Mouse (Mus musculus): ENCODE results near the gene Ppp2r5e. TPM values are rescaled to one million over a fixed set of nuclear protein-coding genes. Genes with fewer than 3 reads are reported as not detected.

The Ppp2r5e gene
- polyA plus RNA-seq, 1 experiment = 22.2 TPM

GRCm38 (mm10) chr12:75429685-75430396 lies 166.2 kb downstream of the Ppp2r5e start:
- H3K4me3 ChIP-seq (ENCODE audit: control insufficient read depth, insufficient read depth, low read length) = no peak overlapping the region

GRCm38 (mm10) chr12:75428719-75429118 lies 167.3 kb downstream of the Ppp2r5e start:
- no peaks in the 10 kb centered on the region for H3K27me3 ChIP-seq (ENCODE audit: control insufficient read depth, insufficient read depth, low read length)
- DNase-seq = no peak
- H3K27ac ChIP-seq (ENCODE audit: control insufficient read depth, insufficient read depth, low read length) = no peak overlapping the region
- H3K4me3 ChIP-seq (ENCODE audit: control insufficient read depth, insufficient read depth, low read length) = no peak overlapping the region
- no peaks in the 10 kb centered on the region for H3K36me3 ChIP-seq (ENCODE audit: control insufficient read depth, insufficient read depth, low read length)
- 93% methylated on average over 6 of the region's 6 CpGs for WGBS
- TF ChIP-seq CTCF (IDR thresholded peaks at IDR 0.05; ENCODE audit: borderline replicate concordance, control insufficient read depth, extremely low read depth, insufficient read depth, low read length, poor library complexity) (no peak), POLR2A (IDR thresholded peaks at IDR 0.05; ENCODE audit: control insufficient read depth, extremely low read depth, insufficient read depth, low read length, poor library complexity) (no peak)
- no peaks in the 10 kb centered on the region for H3K4me1 ChIP-seq (replicated peaks; ENCODE audit: control insufficient read depth, insufficient read depth, low read length)

More at GRCm38 (mm10) chr12:75429685-75430396, 166.2 kb downstream of the Ppp2r5e start:
- TF ChIP-seq CTCF (IDR thresholded peaks at IDR 0.05; ENCODE audit: borderline replicate concordance, control insufficient read depth, extremely low read depth, insufficient read depth, low read length, poor library complexity) (no peak), POLR2A (IDR thresholded peaks at IDR 0.05; ENCODE audit: control insufficient read depth, extremely low read depth, insufficient read depth, low read length, poor library complexity) (no peak)
- H3K36me3 ChIP-seq (ENCODE audit: control insufficient read depth, insufficient read depth, low read length) = no peaks in the 10 kb centered on the region
- WGBS = 100% methylated on average over 1 of the region's 1 CpGs
- H3K27me3 ChIP-seq (ENCODE audit: control insufficient read depth, insufficient read depth, low read length) = no peaks in the 10 kb centered on the region
- no peak overlapping the region for H3K27ac ChIP-seq (ENCODE audit: control insufficient read depth, insufficient read depth, low read length)
- H3K4me1 ChIP-seq (replicated peaks; ENCODE audit: control insufficient read depth, insufficient read depth, low read length) = no peaks in the 10 kb centered on the region
- DNase-seq = no peak

- Histone ChIP-seq H3K36me3 (ENCODE audit: control insufficient read depth, insufficient read depth, low read length) (no peaks in the 10 kb centered on the region), H3K27ac (ENCODE audit: control insufficient read depth, insufficient read depth, low read length) (no peak overlapping the region), H3K27me3 (ENCODE audit: control insufficient read depth, insufficient read depth, low read length) (no peaks in the 10 kb centered on the region), H3K4me1 (replicated peaks; ENCODE audit: control insufficient read depth, insufficient read depth, low read length) (peaks cover 6% of the 10 kb centered on the region), H3K4me3 (ENCODE audit: control insufficient read depth, insufficient read depth, low read length) (no peak overlapping the region)
- 87% methylated on average over 7 of the region's 7 CpGs for WGBS
- no peak for DNase-seq
- no peak for TF ChIP-seq POLR2A (IDR thresholded peaks at IDR 0.05; ENCODE audit: control insufficient read depth, extremely low read depth, insufficient read depth, low read length, poor library complexity)
- no peak for TF ChIP-seq CTCF (IDR thresholded peaks at IDR 0.05; ENCODE audit: borderline replicate concordance, control insufficient read depth, extremely low read depth, insufficient read depth, low read length, poor library complexity)
Observed at GRCm38 (mm10) chr12:75425882-75426281, 170.2 kb downstream of the Ppp2r5e start.

DNA sequence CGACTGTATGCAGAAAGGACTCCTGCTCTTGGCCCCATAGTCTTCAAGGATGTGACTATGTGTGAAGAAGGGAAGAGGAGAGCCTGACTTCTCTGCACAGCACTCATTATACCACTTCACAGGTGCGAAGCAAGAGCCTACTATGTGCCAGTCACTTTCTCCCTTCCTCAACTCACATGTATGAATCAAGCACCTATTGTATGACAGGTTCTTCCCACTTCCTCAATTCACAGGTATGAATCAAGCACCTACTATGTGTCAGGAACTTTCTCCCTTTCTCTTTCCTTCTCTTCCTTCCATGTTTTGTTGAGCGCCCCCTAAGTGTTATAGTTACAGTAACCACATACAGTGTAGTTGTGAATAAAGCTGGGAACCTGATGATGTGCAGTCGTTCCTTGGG lies 171.2 kb downstream of the Ppp2r5e start:
- no peaks in the 10 kb centered on the region for H3K27me3 ChIP-seq (ENCODE audit: control insufficient read depth, insufficient read depth, low read length)
- 92% methylated on average over 4 of the region's 4 CpGs for WGBS
- TF ChIP-seq POLR2A (IDR thresholded peaks at IDR 0.05; ENCODE audit: control insufficient read depth, extremely low read depth, insufficient read depth, low read length, poor library complexity) = no peak
- no peak for TF ChIP-seq CTCF (IDR thresholded peaks at IDR 0.05; ENCODE audit: borderline replicate concordance, control insufficient read depth, extremely low read depth, insufficient read depth, low read length, poor library complexity)
- no peak for DNase-seq
- H3K27ac ChIP-seq (ENCODE audit: control insufficient read depth, insufficient read depth, low read length) = no peak overlapping the region
- H3K4me1 ChIP-seq (replicated peaks; ENCODE audit: control insufficient read depth, insufficient read depth, low read length) = peaks cover 6% of the 10 kb centered on the region
- H3K4me3 ChIP-seq (ENCODE audit: control insufficient read depth, insufficient read depth, low read length) = no peak overlapping the region
- no peaks in the 10 kb centered on the region for H3K36me3 ChIP-seq (ENCODE audit: control insufficient read depth, insufficient read depth, low read length)

DNA sequence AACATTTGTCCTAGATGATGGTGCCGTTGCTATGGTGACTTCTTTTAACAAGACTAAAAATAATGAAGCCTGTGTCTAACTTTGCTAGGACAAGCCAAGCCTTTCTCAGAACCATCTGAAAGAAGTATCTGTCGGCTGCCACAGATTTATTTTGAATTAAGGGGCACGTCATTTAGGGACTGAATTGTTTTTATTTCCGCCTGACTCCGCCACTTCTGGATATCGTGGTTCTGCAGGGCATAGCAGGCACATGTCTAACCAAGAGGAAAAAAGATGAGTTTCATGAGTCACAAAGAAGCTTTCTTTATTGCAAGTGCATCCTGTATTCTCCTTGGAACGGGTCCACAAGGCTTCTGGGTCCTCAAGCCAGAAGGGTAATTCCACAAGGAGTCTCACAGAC lies 171.7 kb downstream of the Ppp2r5e start:
- WGBS = 88% methylated on average over 7 of the region's 7 CpGs
- H3K27me3 ChIP-seq (ENCODE audit: control insufficient read depth, insufficient read depth, low read length) = no peaks in the 10 kb centered on the region
- peaks cover 6% of the 10 kb centered on the region for H3K4me1 ChIP-seq (replicated peaks; ENCODE audit: control insufficient read depth, insufficient read depth, low read length)
- H3K4me3 ChIP-seq (ENCODE audit: control insufficient read depth, insufficient read depth, low read length) = no peak overlapping the region
- DNase-seq = no peak
- no peaks in the 10 kb centered on the region for H3K36me3 ChIP-seq (ENCODE audit: control insufficient read depth, insufficient read depth, low read length)
- H3K27ac ChIP-seq (ENCODE audit: control insufficient read depth, insufficient read depth, low read length) = no peak overlapping the region
- no peak for TF ChIP-seq CTCF (IDR thresholded peaks at IDR 0.05; ENCODE audit: borderline replicate concordance, control insufficient read depth, extremely low read depth, insufficient read depth, low read length, poor library complexity)
- TF ChIP-seq POLR2A (IDR thresholded peaks at IDR 0.05; ENCODE audit: control insufficient read depth, extremely low read depth, insufficient read depth, low read length, poor library complexity) = no peak

GRCm38 (mm10) chr12:75416681-75417080 lies 179.4 kb downstream of the Ppp2r5e start, which contains the start of gene Gphb5:
TSS of gene Gphb5 (minus strand) at chr12:75416781.
- DNase-seq = no peak
- TF ChIP-seq POLR2A (IDR thresholded peaks at IDR 0.05; ENCODE audit: control insufficient read depth, extremely low read depth, insufficient read depth, low read length, poor library complexity) (no peak), CTCF (IDR thresholded peaks at IDR 0.05; ENCODE audit: borderline replicate concordance, control insufficient read depth, extremely low read depth, insufficient read depth, low read length, poor library complexity) (no peak)
- no peaks in the 10 kb centered on the region for H3K36me3 ChIP-seq (ENCODE audit: control insufficient read depth, insufficient read depth, low read length)
- H3K4me3 ChIP-seq (ENCODE audit: control insufficient read depth, insufficient read depth, low read length) = no peak within 1 kb of the TSS
- WGBS = 96% methylated on average over 4 of the region's 4 CpGs
- no peaks in the 10 kb centered on the region for H3K27me3 ChIP-seq (ENCODE audit: control insufficient read depth, insufficient read depth, low read length)
- peaks cover 23% of the 10 kb centered on the region for H3K4me1 ChIP-seq (replicated peaks; ENCODE audit: control insufficient read depth, insufficient read depth, low read length)
- no peak within 1 kb of the TSS for H3K27ac ChIP-seq (ENCODE audit: control insufficient read depth, insufficient read depth, low read length)

All from thymus, adult 2 months (tissue).